Mouse (Mus musculus): Measurements from ENCODE around the gene Fam25c. TPM values are rescaled to one million over a fixed set of nuclear protein-coding genes. Genes with fewer than 3 reads are reported as not detected.

Fam25c gene
- total and polyA plus RNA-seq, 3 experiments = not detected

GRCm38 (mm10) chr14:34393295-34393694, 38.1 kb upstream of the Fam25c start:
- DNase-seq (ENCODE audit: extremely low read depth) = no peak

GRCm38 (mm10) chr14:34382921-34383704, 27.9 kb upstream of the Fam25c start:
- Histone ChIP-seq H3K4me2 (ENCODE audit: insufficient read depth, low read depth, poor library complexity, severe bottlenecking) (no peak overlapping the region), H3K9me3 (replicated peaks; ENCODE audit: low read length) (no peaks in the 10 kb centered on the region), H3K27ac (ENCODE audit: insufficient read depth, low read depth) (no peak overlapping the region), H3K4me3 (replicated peaks in 1 of 3; ENCODE audit: low read depth in 2 of 3, low read length in 2 of 3, poor library complexity in 1 of 3) (no peak overlapping the region), H3K4me1 (ENCODE audit: control insufficient read depth in 1 of 2, insufficient read depth in 2 of 2) (peaks cover 9 to 20% of the 10 kb centered on the region in 2 experiments), H3K79me2 (replicated peaks; ENCODE audit: control insufficient read depth, extremely low read depth, insufficient read depth, poor library complexity, severe bottlenecking) (no peaks in the 10 kb centered on the region), H3K9ac (ENCODE audit: insufficient read depth, low read depth) (no peak overlapping the region), H3K27me3 (replicated peaks) (no peaks in the 10 kb centered on the region), H3K36me3 (replicated peaks in 1 of 2; ENCODE audit: control insufficient read depth in 1 of 2, insufficient read depth in 1 of 2, low read length in 1 of 2) (no peaks in the 10 kb centered on the region)
- TF ChIP-seq ELF1 (IDR thresholded peaks at IDR 0.05; ENCODE audit: low read depth, low read length) = no peak
- TF ChIP-seq CTCF (conservative IDR thresholded peaks at IDR 0.05 in 1 of 2, IDR thresholded peaks at IDR 0.05 in 1 of 2; ENCODE audit: low read depth in 2 of 2, low read length in 2 of 2) = no peak
- TF ChIP-seq KAT2A (IDR thresholded peaks at IDR 0.05; ENCODE audit: insufficient replicate concordance, low read length) = no peak
- TF ChIP-seq ETS1 (conservative IDR thresholded peaks at IDR 0.05; ENCODE audit: low read depth, low read length) = no peak
- TF ChIP-seq JUND (conservative IDR thresholded peaks at IDR 0.05; ENCODE audit: low read depth, low read length) = peak; percentile 36; the same call in 1 of the 2 replicates
- no peak for TF ChIP-seq NRF1 (IDR thresholded peaks at IDR 0.05; ENCODE audit: low read depth, low read length)
- peak; percentile 83 for TF ChIP-seq MEF2A (IDR thresholded peaks at IDR 0.05; ENCODE audit: borderline replicate concordance, low read depth, low read length)
- no peak for TF ChIP-seq ZC3H11A (IDR thresholded peaks at IDR 0.05; ENCODE audit: low read depth, low read length)
- TF ChIP-seq SIN3A (IDR thresholded peaks at IDR 0.05; ENCODE audit: low read length) = no peak
- no peak for TF ChIP-seq USF1 (IDR thresholded peaks at IDR 0.05; ENCODE audit: low read depth, low read length)
- no peak for TF ChIP-seq POLR2A (IDR thresholded peaks at IDR 0.05; ENCODE audit: low read depth, low read length)
- no peak for TF ChIP-seq TBP (conservative IDR thresholded peaks at IDR 0.05; ENCODE audit: low read depth, low read length)
- TF ChIP-seq NELFE (IDR thresholded peaks at IDR 0.05; ENCODE audit: low read depth, low read length) = no peak
- TF ChIP-seq SMC3 (IDR thresholded peaks at IDR 0.05; ENCODE audit: low read depth, low read length) = no peak
- peak; percentile 71 for TF ChIP-seq ZNF384 (IDR thresholded peaks at IDR 0.05; ENCODE audit: low read depth, low read length)
- no peak for TF ChIP-seq GABPA (IDR thresholded peaks at IDR 0.05; ENCODE audit: insufficient replicate concordance, low read depth, low read length)
- TF ChIP-seq IRF4 (IDR thresholded peaks at IDR 0.05; ENCODE audit: low read depth, low read length) = no peak
- no peak for TF ChIP-seq EP300 (IDR thresholded peaks at IDR 0.05; ENCODE audit: low read length)
- DNase-seq (ENCODE audit: extremely low read depth) = peak; percentile 24
- dilution Hi-C loops (cut with MboI; ENCODE audit: extremely low pct_ligation_motif_present, extremely low pct_unique_long_range_greater_than_20kb, low sequenced_read_pairs) (no loop called here), in situ Hi-C loops (cut with MboI; ENCODE audit: low pct_ligation_motif_present, low pct_unique_long_range_greater_than_20kb, low sequenced_read_pairs) (no loop called here)

More at GRCm38 (mm10) chr14:34393295-34393694, 38.1 kb upstream of the Fam25c start:
- Histone ChIP-seq H3K4me2 (ENCODE audit: insufficient read depth, low read depth, poor library complexity, severe bottlenecking) (no peak overlapping the region), H3K27me3 (replicated peaks) (no peaks in the 10 kb centered on the region), H3K9me3 (replicated peaks; ENCODE audit: low read length) (peaks cover 3% of the 10 kb centered on the region), H3K4me1 (ENCODE audit: control insufficient read depth in 1 of 2, insufficient read depth in 2 of 2) (no peaks in the 10 kb centered on the region), H3K9ac (ENCODE audit: insufficient read depth, low read depth) (no peak overlapping the region), H3K36me3 (replicated peaks in 1 of 2; ENCODE audit: control insufficient read depth in 1 of 2, insufficient read depth in 1 of 2, low read length in 1 of 2) (peaks cover 0 to 3% of the 10 kb centered on the region in 2 experiments), H3K27ac (ENCODE audit: insufficient read depth, low read depth) (no peak overlapping the region), H3K79me2 (replicated peaks; ENCODE audit: control insufficient read depth, extremely low read depth, insufficient read depth, poor library complexity, severe bottlenecking) (no peaks in the 10 kb centered on the region), H3K4me3 (replicated peaks in 1 of 3; ENCODE audit: low read depth in 2 of 3, low read length in 2 of 3, poor library complexity in 1 of 3) (no peak overlapping the region)
- dilution Hi-C loops (cut with MboI; ENCODE audit: extremely low pct_ligation_motif_present, extremely low pct_unique_long_range_greater_than_20kb, low sequenced_read_pairs) = no loop called here
- no peak for TF ChIP-seq MYC (IDR thresholded peaks at IDR 0.05; ENCODE audit: low read depth, low read length)
- no peak for TF ChIP-seq TCF12 (IDR thresholded peaks at IDR 0.05; ENCODE audit: low read depth, low read length)
- TF ChIP-seq GABPA (IDR thresholded peaks at IDR 0.05; ENCODE audit: insufficient replicate concordance, low read depth, low read length) = no peak
- TF ChIP-seq ZC3H11A (IDR thresholded peaks at IDR 0.05; ENCODE audit: low read depth, low read length) = no peak
- no peak for TF ChIP-seq ZMIZ1 (IDR thresholded peaks at IDR 0.05; ENCODE audit: low read depth, low read length)
- no peak for TF ChIP-seq MAX (IDR thresholded peaks at IDR 0.05; ENCODE audit: low read length)
- TF ChIP-seq POLR2A (IDR thresholded peaks at IDR 0.05; ENCODE audit: low read depth, low read length) = no peak
- TF ChIP-seq CTCF (conservative IDR thresholded peaks at IDR 0.05 in 1 of 2, IDR thresholded peaks at IDR 0.05 in 1 of 2; ENCODE audit: low read depth in 2 of 2, low read length in 2 of 2) = no peak
- no peak for TF ChIP-seq JUND (conservative IDR thresholded peaks at IDR 0.05; ENCODE audit: low read depth, low read length)
- TF ChIP-seq ZNF384 (IDR thresholded peaks at IDR 0.05; ENCODE audit: low read depth, low read length) = no peak
- no peak for TF ChIP-seq ZKSCAN1 (IDR thresholded peaks at IDR 0.05; ENCODE audit: borderline replicate concordance, low read depth, low read length)
- no peak for TF ChIP-seq EP300 (IDR thresholded peaks at IDR 0.05; ENCODE audit: low read length)
- TF ChIP-seq MEF2A (IDR thresholded peaks at IDR 0.05; ENCODE audit: borderline replicate concordance, low read depth, low read length) = no peak
- TF ChIP-seq USF1 (IDR thresholded peaks at IDR 0.05; ENCODE audit: low read depth, low read length) = no peak
- no peak for TF ChIP-seq MAZ (IDR thresholded peaks at IDR 0.05; ENCODE audit: low read depth, low read length)
- in situ Hi-C loops (cut with MboI; ENCODE audit: low pct_ligation_motif_present, low pct_unique_long_range_greater_than_20kb, low sequenced_read_pairs) = no loop called here
